Mouse (Mus musculus) stomach, embryonic 14.5 days (tissue): ENCODE data around the gene Olfr545. TPM values are rescaled to one million over a fixed set of nuclear protein-coding genes. Genes with fewer than 3 reads are reported as not detected.
"Not testable (repeated sequence)": the region's sequence is repeated elsewhere in the genome, so short reads cannot be mapped to it uniquely, and the experiment has no call there.

ENCODE experiments used
- ATAC-seq: fragments of 200-750 bp; cut with Nextera tagmentation; 2 replicates; pipeline ENCODE4 v1.8.0; 2017; ENCODE audit warnings: low read depth, moderate TSS enrichment; ENCODE audit not compliant: insufficient number of reproducible peaks, insufficient read depth, low FRiP score
- H3K27ac ChIP-seq: fragments of 300-500 bp; sonication (generic); 2 replicates; pipeline ENCODE4 v1.5.1; 2014; ENCODE audit warnings: mild to moderate bottlenecking, low read length, moderate library complexity, mixed read lengths
- H3K27me3 ChIP-seq: fragments of 300-500 bp; sonication (generic); 2 replicates; pipeline ENCODE4 v1.6.1; 2014; ENCODE audit warnings: low read length, control low read depth, mixed read lengths; ENCODE audit not compliant: control insufficient read depth, insufficient read depth
- H3K36me3 ChIP-seq: fragments of 300-500 bp; sonication (generic); 2 replicates; pipeline ENCODE4 v1.6.1; 2014; ENCODE audit warnings: mild to moderate bottlenecking, control low read depth, low read length, moderate library complexity, mixed read lengths; ENCODE audit not compliant: control insufficient read depth, insufficient read depth
- H3K4me1 ChIP-seq: fragments of 300-500 bp; sonication (generic); 2 replicates; pipeline ENCODE4 v1.6.1; 2014; ENCODE audit warnings: low read length, control low read depth, mixed read lengths; ENCODE audit not compliant: control insufficient read depth, insufficient read depth
- H3K4me2 ChIP-seq: fragments of 300-500 bp; sonication (generic); replicated peaks from 2 replicates; pipeline ENCODE4 v1.6.1; 2014; ENCODE audit warnings: low read depth, low read length, control low read depth
- H3K4me3 ChIP-seq: fragments of 300-500 bp; sonication (generic); 2 replicates; pipeline ENCODE4 v1.5.1; 2014; ENCODE audit warnings: low read depth, low read length, control low read depth
- H3K9ac ChIP-seq: fragments of 300-500 bp; sonication (generic); replicated peaks from 2 replicates; pipeline ENCODE4 v1.6.1; 2014; ENCODE audit warnings: low read depth, mild to moderate bottlenecking, control low read depth, low read length, moderate library complexity, mixed read lengths
- H3K9me3 ChIP-seq: fragments of 300-500 bp; sonication (generic); 2 replicates; pipeline ENCODE4 v1.6.1; 2016; ENCODE audit warnings: low read depth, low read length, control low read depth; ENCODE audit not compliant: control insufficient read depth
- WGBS: fragments of 180-500 bp; shearing (Covaris S2); extraction: QIAGEN DNeasy Blood & Tissue Kit; methylation state at CpG from one replicate; pipeline ENCODE4 v1.1.7; 2014; 5-methylcytosine and 5-hydroxymethylcytosine counted together
- polyA plus RNA-seq: library from polyadenylated mRNA; unstranded; fragments of >200 nt; fragmentation: Nextera tagmentation; extraction: Ambion mirVana; gene quantifications from 2 replicates; pipeline ENCODE4 v1.2.1, GENCODE M21; 2014

Gene Olfr545
- polyA plus RNA-seq, 1 experiment from 2014 or later, result 0.09 TPM

GRCm38 (mm10) chr7:102512814-102513435 lies 13.6 kb upstream of the Olfr545 start:
- Histone ChIP-seq H3K36me3 (no peaks in the 10 kb centered on the region), H3K4me3 (peak overlapping the region; percentile 39), H3K9me3 (no peaks in the 10 kb centered on the region), H3K27me3 (no peaks in the 10 kb centered on the region), H3K9ac (peak overlapping the region; percentile 46), H3K27ac (no peak overlapping the region), H3K4me2 (peak overlapping the region; percentile 84), H3K4me1 (no peaks in the 10 kb centered on the region)
- peak; percentile 92 for ATAC-seq
- under 1% methylated on average over 54 of the region's 54 CpGs for WGBS

GRCm38 (mm10) chr7:102511927-102512326 lies 12.6 kb upstream of the Olfr545 start:
- 91% methylated on average over 10 of the region's 10 CpGs for WGBS
- H3K4me1 ChIP-seq, result no peaks in the 10 kb centered on the region
- no peak overlapping the region for H3K4me3 ChIP-seq
- no peaks in the 10 kb centered on the region for H3K27me3 ChIP-seq
- no peak overlapping the region for H3K4me2 ChIP-seq
- H3K36me3 ChIP-seq, result no peaks in the 10 kb centered on the region
- no peaks in the 10 kb centered on the region for H3K9me3 ChIP-seq
- no peak for ATAC-seq
- no peak overlapping the region for H3K27ac ChIP-seq
- no peak overlapping the region for H3K9ac ChIP-seq

- Histone ChIP-seq H3K4me1 (no peaks in the 10 kb centered on the region), H3K9ac (no peak overlapping the region), H3K4me3 (no peak overlapping the region), H3K4me2 (no peak overlapping the region), H3K9me3 (no peaks in the 10 kb centered on the region), H3K27ac (no peak overlapping the region), H3K36me3 (no peaks in the 10 kb centered on the region), H3K27me3 (no peaks in the 10 kb centered on the region)
- ATAC-seq, result no peak
- WGBS, result 75% methylated on average over 7 of the region's 7 CpGs
Measured at GRCm38 (mm10) chr7:102509726-102510125, 10.4 kb upstream of the Olfr545 start.

GRCm38 (mm10) chr7:102508666-102509065 lies 9.3 kb upstream of the Olfr545 start:
- H3K4me3 ChIP-seq, result no peak overlapping the region
- ATAC-seq, result no peak
- no peaks in the 10 kb centered on the region for H3K9me3 ChIP-seq
- no peak overlapping the region for H3K4me2 ChIP-seq
- 93% methylated on average over 6 of the region's 6 CpGs for WGBS
- no peaks in the 10 kb centered on the region for H3K4me1 ChIP-seq
- no peak overlapping the region for H3K9ac ChIP-seq
- H3K27ac ChIP-seq, result no peak overlapping the region
- no peaks in the 10 kb centered on the region for H3K36me3 ChIP-seq
- H3K27me3 ChIP-seq, result no peaks in the 10 kb centered on the region

GRCm38 (mm10) chr7:102508066-102508465 lies 8.7 kb upstream of the Olfr545 start:
- no peaks in the 10 kb centered on the region for H3K9me3 ChIP-seq
- H3K36me3 ChIP-seq, result no peaks in the 10 kb centered on the region
- no peaks in the 10 kb centered on the region for H3K27me3 ChIP-seq
- no peaks in the 10 kb centered on the region for H3K4me1 ChIP-seq
- H3K9ac ChIP-seq, result no peak overlapping the region
- 84% methylated on average over 9 of the region's 9 CpGs for WGBS
- no peak for ATAC-seq
- H3K4me2 ChIP-seq, result no peak overlapping the region
- no peak overlapping the region for H3K27ac ChIP-seq
- no peak overlapping the region for H3K4me3 ChIP-seq

GRCm38 (mm10) chr7:102506848-102507247 lies 7.5 kb upstream of the Olfr545 start:
- Histone ChIP-seq H3K27me3 (no peaks in the 10 kb centered on the region), H3K4me2 (no peak overlapping the region), H3K9me3 (no peaks in the 10 kb centered on the region), H3K4me1 (no peaks in the 10 kb centered on the region), H3K27ac (no peak overlapping the region), H3K4me3 (no peak overlapping the region), H3K36me3 (no peaks in the 10 kb centered on the region), H3K9ac (no peak overlapping the region)
- peak; percentile 68; the same call in 1 of the 2 replicates for ATAC-seq
- WGBS, result 50% methylated on average over 3 of the region's 3 CpGs

- WGBS, result 72% methylated on average over 5 of the region's 5 CpGs
- Histone ChIP-seq H3K9me3 (no peaks in the 10 kb centered on the region), H3K4me1 (no peaks in the 10 kb centered on the region), H3K27me3 (no peaks in the 10 kb centered on the region), H3K4me2 (no peak overlapping the region), H3K36me3 (no peaks in the 10 kb centered on the region), H3K27ac (no peak overlapping the region), H3K4me3 (no peak overlapping the region), H3K9ac (no peak overlapping the region)
- no peak for ATAC-seq
Measured at GRCm38 (mm10) chr7:102501986-102502385, 2.6 kb upstream of the Olfr545 start.

GRCm38 (mm10) chr7:102494416-102494815 lies 5.0 kb downstream of the Olfr545 start:
- not testable (repeated sequence) for H3K27me3 ChIP-seq, ATAC-seq, H3K4me3 ChIP-seq, H3K4me1 ChIP-seq, H3K4me2 ChIP-seq, H3K36me3 ChIP-seq, H3K9me3 ChIP-seq, H3K27ac ChIP-seq, H3K9ac ChIP-seq
- 42% methylated on average over 7 of the region's 7 CpGs for WGBS

- Histone ChIP-seq H3K4me3 (no peak within 1 kb of the TSS), H3K9ac (no peak within 1 kb of the TSS), H3K9me3 (no peaks in the 10 kb centered on the region), H3K27ac (no peak within 1 kb of the TSS), H3K4me1 (no peaks in the 10 kb centered on the region), H3K4me2 (no peak within 1 kb of the TSS), H3K36me3 (no peaks in the 10 kb centered on the region), H3K27me3 (no peaks in the 10 kb centered on the region)
- no peak for ATAC-seq
- 53% methylated on average over 1 of the region's 1 CpGs for WGBS
Measured at GRCm38 (mm10) chr7:102488161-102488560, 11.2 kb downstream of the Olfr545 start, which contains the start of gene Olfr544. TSS of gene Olfr544 (minus strand) at chr7:102488313.
